Mouse (Mus musculus): ENCODE results near the gene Plxna4.

Gene Plxna4

DNA sequence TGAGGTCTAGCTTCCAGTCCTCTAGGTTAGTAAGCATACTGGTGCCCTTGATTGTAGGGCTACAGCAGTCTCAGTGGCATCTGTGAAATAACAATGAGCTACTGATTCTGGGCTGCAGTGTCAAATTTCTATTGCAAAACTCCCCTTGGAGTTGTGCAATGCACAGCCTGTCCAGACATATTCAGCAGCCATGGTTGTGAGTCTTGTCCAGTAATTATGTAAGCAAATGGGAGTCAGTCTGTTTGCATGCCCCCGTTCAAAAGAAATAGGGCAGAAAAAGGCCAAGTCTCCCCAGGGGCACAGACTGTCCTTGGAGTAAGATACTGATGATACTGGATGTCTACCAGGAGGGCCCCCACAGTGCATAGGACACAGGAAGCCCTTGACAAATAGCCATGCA lies 420.3 kb downstream of the Plxna4 start:
- no peak for DNase-seq (ENCODE audit: low read depth)

DNA sequence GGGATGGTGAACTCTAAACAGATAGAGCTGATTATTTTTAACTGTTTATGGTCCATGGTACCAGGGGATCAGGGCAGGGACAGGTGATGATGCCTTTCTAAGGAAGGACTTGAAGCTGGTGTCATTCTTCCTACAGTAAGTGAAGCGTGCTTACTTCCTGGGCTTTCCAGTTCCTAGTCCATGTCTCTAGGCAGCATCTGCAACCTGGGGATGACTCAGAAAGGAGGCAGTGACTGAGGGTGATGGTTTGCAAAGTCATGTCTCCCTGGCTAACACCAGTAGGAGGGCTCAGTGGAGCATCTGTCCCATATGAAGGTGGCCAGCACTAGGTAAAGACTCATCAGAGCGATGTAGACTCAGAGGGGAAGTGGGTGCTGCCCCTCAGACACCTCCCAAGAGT lies 427.6 kb downstream of the Plxna4 start:
- DNase-seq (ENCODE audit: low read depth), result no peak

DNA sequence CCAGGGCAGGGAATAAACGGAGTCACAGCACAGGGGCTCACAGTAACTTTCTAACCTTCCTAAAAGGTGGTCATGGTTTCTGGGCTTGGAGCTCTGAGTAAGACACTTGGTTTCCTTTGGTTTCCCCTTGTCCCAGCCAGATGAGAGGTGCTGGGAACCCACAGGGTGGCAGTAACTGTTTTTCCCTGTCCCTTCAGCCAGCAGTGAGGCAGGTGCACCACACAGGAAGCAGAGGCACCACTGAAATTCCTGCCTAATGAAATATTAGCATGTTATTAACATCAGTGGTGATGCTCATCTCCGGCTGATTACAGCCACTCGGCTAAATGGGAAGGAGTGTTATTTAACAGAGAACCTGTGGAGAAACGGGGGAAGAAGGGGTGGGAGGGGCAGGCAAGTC lies 428.1 kb downstream of the Plxna4 start:
- DNase-seq (ENCODE audit: low read depth), result no peak

DNA sequence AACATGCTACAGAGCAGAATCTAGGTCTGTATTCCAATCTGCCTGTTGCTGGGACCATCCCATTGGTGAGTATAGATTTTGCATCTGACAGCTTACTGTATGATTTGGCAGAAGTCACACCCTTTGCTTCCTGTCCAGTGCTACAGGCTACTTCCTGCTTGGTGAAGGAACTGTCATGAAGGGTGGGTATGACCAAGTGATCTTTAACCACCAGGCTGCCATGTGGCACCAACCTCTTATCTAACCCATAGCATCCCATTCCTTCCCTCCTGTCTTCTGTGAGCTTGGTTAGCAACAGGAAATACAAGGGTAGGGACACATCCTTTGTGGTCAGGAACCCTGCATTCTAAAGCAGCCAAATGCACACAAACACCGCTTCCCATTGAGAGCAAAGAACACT lies 429.6 kb downstream of the Plxna4 start:
- DNase-seq (ENCODE audit: low read depth), result no peak

DNA sequence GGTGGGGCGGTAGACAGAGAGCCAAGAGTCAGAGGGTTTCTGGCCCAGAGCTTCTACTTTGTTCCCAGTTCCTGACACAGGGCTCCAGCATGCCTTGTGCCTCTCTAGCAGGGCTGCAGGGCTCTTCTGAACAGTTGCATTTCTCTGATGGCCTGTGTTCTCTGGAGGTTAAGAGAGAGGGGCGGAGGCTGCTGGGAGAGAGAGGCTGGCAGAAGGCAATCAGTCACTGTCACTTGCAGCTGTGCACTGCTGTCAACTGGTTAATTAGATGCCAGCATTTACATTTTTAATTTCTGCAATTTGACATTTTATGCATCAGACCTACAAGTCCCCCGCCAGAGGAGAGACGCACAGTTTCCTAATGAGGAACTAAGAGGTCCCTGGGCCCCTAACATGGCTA lies 434.8 kb downstream of the Plxna4 start:
- DNase-seq (ENCODE audit: low read depth), result no peak

DNA sequence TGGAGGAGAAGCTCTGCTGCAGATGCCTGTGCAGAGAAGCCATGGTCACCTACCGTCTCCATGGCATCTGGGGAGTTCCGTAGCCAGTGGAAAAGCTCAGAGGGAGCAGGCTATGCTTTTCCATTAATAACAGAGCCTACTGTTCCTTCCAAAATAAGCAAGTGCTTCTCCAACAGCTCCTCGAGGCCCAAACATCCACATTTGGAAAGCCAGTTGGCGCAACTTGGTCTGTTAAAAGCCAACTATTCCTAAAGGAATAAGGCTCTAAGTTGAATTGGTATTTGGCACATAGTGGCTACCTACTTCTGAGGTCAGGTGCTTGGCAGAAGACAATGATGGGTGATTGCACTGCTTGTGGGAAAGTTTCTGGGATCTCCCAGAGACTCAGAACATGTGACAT lies 437.2 kb downstream of the Plxna4 start:
- no peak for DNase-seq (ENCODE audit: low read depth)

DNA sequence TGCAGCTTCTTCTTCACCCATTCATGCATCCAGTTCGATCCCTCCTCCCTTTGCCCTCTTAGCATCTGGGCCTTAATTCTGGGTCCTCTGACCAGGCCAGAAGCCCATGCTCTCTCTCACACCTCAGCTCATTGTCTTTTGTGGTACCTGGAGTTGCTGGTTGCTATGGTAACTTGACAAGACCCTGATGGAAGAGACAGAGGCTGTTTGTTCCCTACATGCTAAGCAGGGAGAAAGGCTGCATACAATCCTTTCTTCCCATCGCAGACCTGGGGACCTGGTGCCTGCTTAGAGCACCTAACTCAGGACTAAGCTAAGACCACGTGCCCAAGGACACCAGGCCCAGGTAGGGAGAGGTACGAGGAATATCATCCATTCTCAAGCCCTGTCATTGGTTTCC lies 443.2 kb downstream of the Plxna4 start:
- no peak for DNase-seq (ENCODE audit: low read depth)

DNA sequence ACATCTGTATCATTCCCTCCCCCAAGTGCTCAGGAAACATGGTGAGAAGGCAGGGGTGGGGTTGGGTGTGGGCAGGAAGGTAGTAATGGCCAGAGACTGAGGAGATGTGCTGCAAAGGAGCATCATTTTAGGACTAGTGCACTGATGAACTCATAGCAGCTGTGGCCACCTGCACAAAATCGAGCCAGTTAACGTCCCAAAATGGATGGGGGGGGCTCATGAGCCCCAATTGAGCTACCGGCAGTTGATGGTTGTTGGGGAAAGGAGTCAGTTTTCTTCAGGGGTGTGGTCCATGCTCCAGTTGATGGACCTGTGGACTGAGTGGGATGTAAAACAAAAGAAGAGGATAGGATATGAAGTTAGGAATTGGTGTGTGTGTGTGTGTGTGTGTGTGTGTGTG lies 448.5 kb downstream of the Plxna4 start:
- DNase-seq (ENCODE audit: low read depth), result no peak

DNA sequence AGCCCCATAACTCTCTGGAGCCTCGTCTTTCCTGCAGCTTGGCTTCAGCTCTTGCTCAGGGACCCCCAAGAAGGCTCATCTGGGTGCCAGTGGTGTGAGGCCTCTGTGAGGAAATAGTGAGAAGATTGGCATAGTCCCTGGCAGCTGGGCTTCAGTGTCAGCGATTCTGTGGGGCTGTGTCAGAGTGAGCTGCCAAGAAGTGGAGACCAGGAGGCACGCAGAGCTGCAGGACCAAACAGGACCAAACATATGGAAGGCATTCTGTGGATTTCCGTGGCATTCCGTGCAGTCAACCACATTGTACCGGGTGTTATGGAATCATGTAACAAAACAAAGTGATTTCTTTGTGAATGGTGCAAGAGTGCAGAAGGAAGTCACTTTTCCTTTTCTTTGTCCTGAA lies 461.1 kb downstream of the Plxna4 start:
- no peak for DNase-seq (ENCODE audit: low read depth)

DNA sequence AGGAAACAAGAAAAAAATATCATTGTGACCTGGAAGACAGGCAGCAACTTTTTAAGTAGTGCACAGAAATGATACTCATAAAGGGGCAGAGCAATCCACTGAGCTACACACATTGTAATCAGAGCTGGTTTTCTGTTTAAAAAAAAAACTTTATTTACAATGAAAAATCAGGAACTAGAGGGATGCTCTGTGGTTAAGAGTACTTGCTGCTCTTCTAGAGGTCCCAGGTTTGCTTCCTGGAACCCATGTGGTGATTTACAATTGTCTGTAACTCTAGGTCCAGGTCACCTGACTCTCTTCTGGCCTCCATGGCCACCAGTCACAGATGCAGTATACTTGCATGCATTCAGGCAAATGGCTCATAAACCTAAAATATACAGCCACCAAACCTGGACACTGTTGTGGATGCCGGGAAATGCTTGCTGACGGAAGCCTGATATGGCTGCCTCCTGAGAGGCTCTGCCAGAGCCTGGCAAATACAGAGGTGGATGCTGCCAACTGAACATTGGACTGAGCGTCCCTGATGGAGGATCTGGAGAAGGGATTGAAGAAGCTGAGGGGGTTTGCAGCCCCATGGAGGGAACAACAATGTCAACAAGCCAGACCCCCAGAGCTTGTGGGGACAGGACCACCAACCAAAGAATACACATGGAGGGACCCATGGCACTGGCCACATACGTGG lies 465.3 kb downstream of the Plxna4 start:
- no peak for DNase-seq (ENCODE audit: low read depth)

DNA sequence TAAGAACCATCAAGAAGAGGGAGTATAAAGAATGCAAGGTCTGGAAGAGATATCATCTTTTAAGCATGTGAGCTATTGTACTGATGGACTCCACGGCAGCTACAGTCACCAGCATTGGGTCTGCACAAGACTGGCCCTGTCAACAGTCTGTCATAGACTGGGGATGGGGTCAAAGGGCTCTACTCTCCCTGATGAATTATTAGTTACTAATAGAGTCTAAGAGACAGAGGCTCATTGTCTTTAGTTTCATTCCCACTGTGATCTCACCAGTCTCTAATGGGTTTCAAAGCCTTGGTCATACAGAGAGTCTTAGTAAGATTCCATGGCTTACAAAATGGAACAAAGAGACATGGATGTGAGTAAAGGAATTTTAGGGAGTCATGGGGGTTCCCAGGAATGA lies 467.1 kb downstream of the Plxna4 start:
- no peak for DNase-seq (ENCODE audit: low read depth)

DNA sequence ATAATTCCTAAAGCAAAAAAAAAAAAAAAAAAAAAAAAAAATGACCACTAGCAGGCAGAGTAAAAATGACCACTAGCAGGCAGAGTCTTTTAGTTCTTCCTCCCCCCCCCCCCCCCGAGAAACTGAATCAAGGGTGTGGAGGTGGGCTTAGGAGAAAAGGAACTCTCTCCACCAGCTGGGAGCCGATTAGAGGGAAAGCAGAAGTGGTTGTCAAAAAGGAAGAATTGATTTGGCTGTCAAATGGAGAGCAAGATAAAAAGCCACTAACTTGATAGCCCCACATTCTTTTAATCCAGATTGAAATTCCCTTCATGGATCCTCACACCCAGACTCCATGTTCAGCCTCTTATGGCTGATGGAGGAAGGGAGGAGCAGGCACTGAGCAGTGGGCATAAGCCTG lies 478.8 kb downstream of the Plxna4 start:
- DNase-seq (ENCODE audit: low read depth), result no peak

DNA sequence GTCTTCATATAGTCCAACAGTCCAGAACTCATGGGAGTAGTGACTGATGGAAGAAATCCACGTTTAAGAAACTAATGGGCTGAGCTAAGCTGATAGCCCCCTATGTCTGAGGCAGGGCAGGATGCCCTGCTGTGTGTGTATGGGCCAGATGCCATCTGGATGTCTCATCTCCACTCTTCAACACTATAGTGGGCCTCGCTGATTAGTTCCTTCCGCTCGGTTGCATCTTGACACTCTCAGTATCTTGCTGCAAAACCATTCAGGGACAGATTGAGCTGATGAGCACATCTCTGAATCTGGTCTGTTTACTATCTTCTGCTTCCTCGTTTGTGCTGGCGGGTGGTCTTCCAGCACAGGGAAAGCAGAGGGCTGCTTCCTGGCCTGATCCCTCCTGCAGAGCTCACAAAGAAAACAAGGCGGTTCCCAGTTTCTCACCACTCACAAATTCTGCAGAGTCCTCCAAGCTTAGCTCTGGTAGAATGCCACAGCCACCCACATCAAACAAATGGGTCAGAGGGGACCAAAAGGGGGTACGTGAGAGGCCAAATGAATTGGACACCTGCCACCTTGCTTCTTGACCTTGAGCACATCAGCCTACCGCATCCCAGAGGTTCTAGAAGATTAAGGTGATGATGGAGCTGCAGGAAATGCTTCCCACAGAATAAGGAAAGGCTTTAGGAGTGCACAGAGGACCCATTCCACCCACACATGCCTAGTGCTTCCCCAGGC lies 482.3 kb downstream of the Plxna4 start:
- no peak for DNase-seq (ENCODE audit: low read depth)
